Mouse (Mus musculus): ENCODE measurements around the gene Foxp1.

DNA sequence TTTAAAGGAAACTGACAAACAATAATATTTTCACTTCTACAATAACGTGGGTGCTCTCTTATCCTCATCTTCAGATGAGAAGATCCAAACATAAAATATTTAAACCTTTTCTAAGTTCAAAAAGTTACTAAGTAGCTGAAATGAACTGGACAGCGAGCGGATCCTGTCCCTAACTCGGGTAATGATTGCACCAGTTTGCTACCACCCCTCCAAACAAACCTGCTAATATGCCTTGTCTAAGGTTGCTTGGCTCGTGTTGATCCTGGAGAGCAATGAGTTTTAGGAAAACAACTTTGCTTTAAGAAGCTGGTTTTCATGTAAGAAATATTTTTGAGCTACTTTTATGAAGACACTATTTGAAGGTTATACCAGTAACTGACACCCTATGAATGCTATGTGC lies 197.1 kb downstream of the Foxp1 start:
- TF ChIP-seq POLR2A (IDR thresholded peaks at IDR 0.05; ENCODE audit: borderline replicate concordance, low read depth, low read length): no peak
- TF ChIP-seq CTCF (IDR thresholded peaks at IDR 0.05; ENCODE audit: low read depth, low read length): no peak
